Mouse (Mus musculus): ENCODE results near the gene Btg4. TPM values are rescaled to one million over a fixed set of nuclear protein-coding genes. Genes with fewer than 3 reads are reported as not detected.
"Not testable (repeated sequence)": the region's sequence is repeated elsewhere in the genome, so short reads cannot be mapped to it uniquely, and the experiment has no call there.

Gene Btg4
- polyA plus RNA-seq, 1 experiment from 2014 or later = not detected

DNA sequence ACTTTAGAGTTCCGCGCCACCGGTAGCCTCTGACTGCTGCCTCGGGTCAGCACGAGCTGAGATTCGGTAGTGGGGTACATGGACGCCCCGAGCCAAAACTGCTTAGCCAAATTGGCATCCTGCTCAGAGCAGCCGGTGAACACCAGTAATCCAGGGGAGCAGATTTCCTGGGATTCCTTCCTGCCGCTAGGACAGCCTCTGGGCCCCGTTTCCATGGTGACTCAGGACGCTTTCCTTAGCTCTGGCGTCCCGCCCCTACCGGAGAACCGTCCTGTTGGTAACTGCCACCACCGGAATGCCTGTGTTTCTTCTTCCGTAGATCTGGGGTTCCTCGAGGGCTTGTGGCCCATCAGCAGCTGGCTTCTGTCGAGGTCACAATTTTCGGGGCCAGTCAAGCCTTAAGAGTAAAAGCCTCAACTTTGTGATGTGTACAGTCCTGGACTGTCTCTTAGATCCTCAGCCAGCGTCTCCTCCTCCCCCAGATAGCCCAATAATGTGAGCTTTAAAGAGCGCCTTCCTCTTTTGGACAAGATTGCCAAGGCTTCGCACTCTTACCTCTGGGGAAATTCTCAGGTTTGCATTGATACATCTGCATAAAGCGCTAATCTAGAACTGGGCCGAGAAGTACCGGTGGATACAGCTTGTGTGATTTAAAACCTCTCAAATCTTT is 41.2 kb downstream of the Btg4 start, which contains the start of gene 4833427G06Rik:
Gene 4833427G06Rik, minus strand, starts transcription at position 323 of the 670 bp plus-strand sequence.
- H3K27ac ChIP-seq (replicated peaks) = no peak within 1 kb of the TSS
- H3K4me2 ChIP-seq (replicated peaks) = peak within 1 kb of the TSS; percentile 98
- ATAC-seq (replicated peaks) = peak; percentile 77
- 9% methylated on average over 27 of the region's 27 CpGs for WGBS
- peaks cover 17% of the 10 kb centered on the region; the same call in 1 of the 2 replicates for H3K27me3 ChIP-seq
- no peaks in the 10 kb centered on the region for H3K9me3 ChIP-seq
- H3K9ac ChIP-seq (replicated peaks) = peak within 1 kb of the TSS; percentile 19; the same call in 1 of the 2 replicates
- no peaks in the 10 kb centered on the region for H3K36me3 ChIP-seq
- peaks cover 14% of the 10 kb centered on the region for H3K4me1 ChIP-seq
- H3K4me3 ChIP-seq = peak within 1 kb of the TSS; percentile 55

GRCm38 (mm10) chr9:51102963-51103807 is 42.5 kb downstream of the Btg4 start:
- no peak overlapping the region for H3K27ac ChIP-seq (replicated peaks)
- peaks cover 14% of the 10 kb centered on the region for H3K4me1 ChIP-seq
- no peaks in the 10 kb centered on the region for H3K9me3 ChIP-seq
- peak overlapping the region; percentile 55 for H3K4me3 ChIP-seq
- peak; percentile 74 for ATAC-seq (replicated peaks)
- H3K9ac ChIP-seq (replicated peaks) = peak overlapping the region; percentile 60
- H3K4me2 ChIP-seq (replicated peaks) = peak overlapping the region; percentile 98
- WGBS = 2% methylated on average over 42 of the region's 44 CpGs
- H3K36me3 ChIP-seq = no peaks in the 10 kb centered on the region
- H3K27me3 ChIP-seq = peaks cover 17% of the 10 kb centered on the region; the same call in 1 of the 2 replicates

DNA sequence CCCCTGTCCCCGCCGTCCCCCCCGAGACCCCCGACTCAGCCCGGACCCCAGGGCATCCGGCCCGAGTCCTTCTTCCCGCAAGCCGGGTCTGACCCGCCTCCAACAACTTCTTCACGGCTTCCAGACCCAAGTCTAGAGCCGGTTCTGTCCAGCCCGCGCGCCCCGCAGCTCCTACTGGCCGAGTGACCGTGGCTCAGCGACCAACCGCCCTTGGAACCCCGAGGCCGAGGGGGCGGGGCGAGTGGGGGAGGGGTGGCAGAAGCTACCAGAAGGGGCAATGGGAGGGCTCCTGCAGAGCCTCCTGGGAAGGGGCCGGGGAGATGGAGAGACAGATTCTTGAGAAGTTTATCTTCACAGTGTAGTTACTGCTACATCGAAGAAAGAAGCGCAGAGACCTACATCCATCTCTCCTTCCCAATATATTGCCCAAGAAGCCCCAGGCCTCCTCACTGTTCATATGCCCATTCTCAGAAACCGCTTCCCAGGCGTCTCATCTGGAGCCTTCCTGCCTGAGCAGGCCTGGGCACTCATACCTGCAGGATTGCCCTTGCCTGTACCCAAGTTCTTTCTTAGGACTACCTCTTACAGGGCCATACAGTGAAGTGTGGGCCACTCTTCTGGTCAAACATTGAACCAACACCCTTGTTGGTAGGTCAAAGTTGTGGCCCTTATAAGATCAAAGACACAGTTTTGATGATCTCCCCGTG is 43.3 kb downstream of the Btg4 start:
- Histone ChIP-seq H3K4me1 (peaks cover 14% of the 10 kb centered on the region), H3K27ac (replicated peaks) (no peak overlapping the region), H3K9me3 (no peaks in the 10 kb centered on the region), H3K9ac (replicated peaks) (peak overlapping the region; percentile 60), H3K4me2 (replicated peaks) (peak overlapping the region; percentile 98), H3K36me3 (no peaks in the 10 kb centered on the region), H3K4me3 (peak overlapping the region; percentile 55), H3K27me3 (peaks cover 17% of the 10 kb centered on the region; the same call in 1 of the 2 replicates)
- WGBS = 12% methylated on average over 30 of the region's 30 CpGs
- ATAC-seq (replicated peaks) = peak; percentile 58; the same call in 1 of the 2 replicates

DNA sequence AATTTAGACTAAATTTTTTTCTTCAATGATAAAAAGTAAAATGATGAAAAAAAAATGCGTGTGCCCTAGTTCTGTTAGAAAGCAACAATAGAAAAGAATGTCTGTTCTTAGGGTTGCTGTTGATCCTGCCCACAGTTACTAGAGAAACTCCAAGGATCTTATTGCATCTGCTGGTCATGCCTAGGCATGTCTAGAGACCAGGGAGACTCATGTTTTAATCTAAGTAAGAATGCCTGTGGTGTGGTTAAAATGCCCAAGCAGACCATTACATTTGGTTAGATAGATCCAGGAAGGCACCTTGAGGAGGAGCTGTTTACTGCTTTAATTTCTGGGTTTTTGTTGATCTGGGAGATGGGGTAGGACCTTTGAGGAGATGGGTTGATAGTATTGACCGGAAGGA is 45.0 kb downstream of the Btg4 start:
- Histone ChIP-seq H3K4me1 (peaks cover 14% of the 10 kb centered on the region), H3K9me3 (no peaks in the 10 kb centered on the region), H3K27ac (replicated peaks) (no peak overlapping the region), H3K36me3 (no peaks in the 10 kb centered on the region), H3K4me2 (replicated peaks) (no peak overlapping the region), H3K4me3 (no peak overlapping the region), H3K27me3 (peaks cover 17% of the 10 kb centered on the region; the same call in 1 of the 2 replicates), H3K9ac (replicated peaks) (no peak overlapping the region)
- WGBS = 85% methylated on average over 2 of the region's 2 CpGs
- ATAC-seq (replicated peaks) = no peak

DNA sequence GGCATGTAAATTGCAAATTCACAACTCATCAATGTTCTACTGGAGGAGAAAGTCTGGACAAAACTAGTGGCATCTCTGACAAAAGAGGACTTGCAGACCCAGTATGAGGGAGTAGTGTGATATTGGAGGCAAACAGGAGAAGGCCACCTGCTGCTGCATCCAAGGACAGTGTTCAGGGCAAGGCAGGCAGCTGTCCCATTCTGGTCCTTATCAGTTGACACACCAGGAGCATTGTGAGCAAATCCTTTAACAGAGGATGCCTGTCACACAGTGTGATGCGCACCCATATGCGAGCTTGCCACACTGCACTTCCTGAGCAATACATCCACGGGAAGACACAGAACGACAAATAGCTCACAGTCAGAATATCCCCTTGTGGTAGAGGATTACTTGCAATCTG is 54.1 kb downstream of the Btg4 start:
- Histone ChIP-seq H3K36me3 (no peaks in the 10 kb centered on the region), H3K27ac (replicated peaks) (no peak overlapping the region), H3K4me3 (no peak overlapping the region), H3K9ac (replicated peaks) (no peak overlapping the region), H3K9me3 (no peaks in the 10 kb centered on the region), H3K4me1 (no peaks in the 10 kb centered on the region), H3K27me3 (no peaks in the 10 kb centered on the region), H3K4me2 (replicated peaks) (no peak overlapping the region)
- ATAC-seq (replicated peaks) = no peak
- 83% methylated on average over 4 of the region's 4 CpGs for WGBS

- Histone ChIP-seq H3K27ac (replicated peaks) (no peak overlapping the region), H3K9ac (replicated peaks) (no peak overlapping the region), H3K4me3 (no peak overlapping the region), H3K36me3 (no peaks in the 10 kb centered on the region), H3K27me3 (no peaks in the 10 kb centered on the region), H3K4me1 (no peaks in the 10 kb centered on the region), H3K4me2 (replicated peaks) (no peak overlapping the region), H3K9me3 (no peaks in the 10 kb centered on the region)
- WGBS = 70% methylated on average over 3 of the region's 3 CpGs
- no peak for ATAC-seq (replicated peaks)
Observed at GRCm38 (mm10) chr9:51136985-51137384, 76.3 kb downstream of the Btg4 start.

DNA sequence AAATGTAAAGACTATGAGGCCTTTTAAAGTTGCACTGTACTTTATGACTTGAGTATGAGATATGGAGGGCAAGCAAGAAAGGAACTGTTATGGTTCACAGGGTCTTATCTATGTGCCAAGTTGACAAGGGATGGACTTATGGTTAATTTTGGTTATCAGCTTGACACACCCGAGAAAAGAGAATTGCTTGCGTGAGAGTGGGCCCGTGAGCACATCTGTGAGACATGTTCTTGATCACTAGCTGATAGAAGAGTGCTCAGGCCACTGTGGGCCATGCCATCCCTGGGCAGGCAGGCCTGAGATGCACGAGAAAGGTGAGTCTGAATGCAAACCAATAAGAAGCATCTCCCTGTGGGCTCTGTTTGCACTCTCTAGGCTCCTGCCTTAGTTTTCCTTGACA is 76.7 kb downstream of the Btg4 start:
- ATAC-seq (replicated peaks) = no peak
- H3K27me3 ChIP-seq = no peaks in the 10 kb centered on the region
- 87% methylated on average over 4 of the region's 4 CpGs for WGBS

GRCm38 (mm10) chr9:51137836-51138235 is 77.1 kb downstream of the Btg4 start:
- no peaks in the 10 kb centered on the region for H3K4me1 ChIP-seq
- H3K4me2 ChIP-seq (replicated peaks) = no peak overlapping the region
- H3K36me3 ChIP-seq = no peaks in the 10 kb centered on the region
- no peak overlapping the region for H3K27ac ChIP-seq (replicated peaks)
- H3K9me3 ChIP-seq = no peaks in the 10 kb centered on the region
- H3K9ac ChIP-seq (replicated peaks) = no peak overlapping the region
- no peak for ATAC-seq (replicated peaks)
- H3K27me3 ChIP-seq = no peaks in the 10 kb centered on the region
- no peak overlapping the region for H3K4me3 ChIP-seq
- 92% methylated on average over 1 of the region's 1 CpGs for WGBS

More for the DNA sequence above, 76.7 kb downstream of the Btg4 start:
- H3K4me1 ChIP-seq = no peaks in the 10 kb centered on the region
- no peaks in the 10 kb centered on the region for H3K36me3 ChIP-seq
- H3K27ac ChIP-seq (replicated peaks) = no peak overlapping the region
- no peak overlapping the region for H3K9ac ChIP-seq (replicated peaks)
- no peaks in the 10 kb centered on the region for H3K9me3 ChIP-seq
- H3K4me3 ChIP-seq = no peak overlapping the region
- H3K4me2 ChIP-seq (replicated peaks) = no peak overlapping the region

DNA sequence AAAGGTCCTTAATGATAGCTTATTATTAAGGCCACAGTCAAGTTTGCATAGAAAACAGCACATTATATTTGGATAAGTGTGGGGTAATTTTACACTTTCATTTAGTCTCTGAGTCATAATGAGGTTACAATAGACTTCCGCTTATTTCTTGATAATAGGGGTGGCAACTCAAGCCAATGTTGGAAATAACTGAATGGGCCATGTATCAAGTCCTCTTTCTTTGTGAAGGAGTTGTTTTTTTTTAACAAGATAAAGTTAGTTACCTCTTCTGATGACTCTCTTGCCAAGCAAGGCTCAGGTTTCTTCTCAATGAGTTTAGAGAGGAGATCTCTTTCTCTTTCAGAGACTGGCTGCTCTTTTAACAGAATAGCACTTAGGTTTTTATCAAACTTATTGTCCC is 77.6 kb downstream of the Btg4 start:
- Histone ChIP-seq H3K9me3 (no peaks in the 10 kb centered on the region), H3K9ac (replicated peaks) (no peak overlapping the region), H3K27me3 (no peaks in the 10 kb centered on the region), H3K27ac (replicated peaks) (no peak overlapping the region), H3K36me3 (no peaks in the 10 kb centered on the region), H3K4me2 (replicated peaks) (no peak overlapping the region), H3K4me3 (no peak overlapping the region), H3K4me1 (no peaks in the 10 kb centered on the region)
- no peak for ATAC-seq (replicated peaks)
- WGBS = 84% methylated on average over 1 of the region's 1 CpGs

- H3K27me3 ChIP-seq; H3K9me3 ChIP-seq; H3K9ac ChIP-seq (replicated peaks); H3K36me3 ChIP-seq; H3K4me3 ChIP-seq; H3K4me2 ChIP-seq (replicated peaks); H3K4me1 ChIP-seq; H3K27ac ChIP-seq (replicated peaks); ATAC-seq (replicated peaks): not testable (repeated sequence)
- 94% methylated on average over 1 of the region's 1 CpGs for WGBS
Observed at GRCm38 (mm10) chr9:51139401-51139800, 78.7 kb downstream of the Btg4 start.

GRCm38 (mm10) chr9:51140711-51141110 is 80.0 kb downstream of the Btg4 start:
- no peak for ATAC-seq (replicated peaks)
- no peaks in the 10 kb centered on the region for H3K4me1 ChIP-seq
- H3K4me2 ChIP-seq (replicated peaks) = no peak overlapping the region
- no peak overlapping the region for H3K4me3 ChIP-seq
- H3K9ac ChIP-seq (replicated peaks) = no peak overlapping the region
- no peaks in the 10 kb centered on the region for H3K36me3 ChIP-seq
- no peaks in the 10 kb centered on the region for H3K27me3 ChIP-seq
- WGBS = 87% methylated on average over 3 of the region's 3 CpGs
- H3K9me3 ChIP-seq = no peaks in the 10 kb centered on the region
- no peak overlapping the region for H3K27ac ChIP-seq (replicated peaks)

DNA sequence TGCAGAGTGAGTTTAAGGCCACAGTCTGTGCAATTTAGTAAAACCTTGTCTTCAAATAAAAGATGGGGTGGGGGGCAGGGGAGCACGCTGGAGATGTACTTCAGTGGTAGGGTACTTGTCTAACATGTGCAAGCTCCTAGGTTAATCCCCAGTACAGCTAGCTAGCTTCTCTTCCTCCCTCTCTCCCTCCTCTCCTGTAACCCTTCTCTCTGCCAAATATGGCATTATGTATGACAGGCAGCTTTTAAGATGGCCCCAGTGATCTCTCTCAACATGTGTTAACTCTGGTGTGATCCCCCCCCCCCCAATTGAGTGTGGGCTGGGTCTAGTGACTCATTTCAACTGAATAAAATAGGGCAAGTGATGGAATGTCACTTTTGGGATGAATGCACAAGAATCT is 82.7 kb downstream of the Btg4 start:
- peaks cover 11% of the 10 kb centered on the region for H3K4me1 ChIP-seq
- H3K4me3 ChIP-seq = no peak overlapping the region
- H3K27ac ChIP-seq (replicated peaks) = no peak overlapping the region
- no peaks in the 10 kb centered on the region for H3K9me3 ChIP-seq
- no peak overlapping the region for H3K4me2 ChIP-seq (replicated peaks)
- WGBS = 83% methylated on average over 1 of the region's 1 CpGs
- H3K9ac ChIP-seq (replicated peaks) = no peak overlapping the region
- H3K36me3 ChIP-seq = no peaks in the 10 kb centered on the region
- no peaks in the 10 kb centered on the region for H3K27me3 ChIP-seq
- ATAC-seq (replicated peaks) = no peak

All from forebrain, embryonic 15.5 days (tissue).